Mouse (Mus musculus): Measurements from ENCODE around the gene Ccdc174.

GRCm38 (mm10) chr6:91890615-91891014 lies 12.8 kb downstream of the Ccdc174 start:
- TF ChIP-seq MAFK (IDR thresholded peaks at IDR 0.05; ENCODE audit: insufficient read depth, low read depth, low read length) (no peak), HCFC1 (IDR thresholded peaks at IDR 0.05; ENCODE audit: borderline replicate concordance, insufficient read depth, low read length) (no peak)
